Mouse (Mus musculus) embryonic facial prominence, embryonic 11.5 days (tissue): Measurements from ENCODE around the gene Gm20388. TPM values are rescaled to one million over a fixed set of nuclear protein-coding genes. Genes with fewer than 3 reads are reported as not detected.

Experiments used
- ATAC-seq: fragments of 200-750 bp; cut with Nextera tagmentation; replicated peaks from 2 replicates; pipeline ENCODE4 v1.8.0; 2017; ENCODE audit warnings: low read depth; ENCODE audit not compliant: insufficient number of reproducible peaks, low FRiP score, low TSS enrichment
- DNase-seq: peaks from one replicate; pipeline ENCODE4 v3.0.0-alpha.2; 2015; ENCODE audit warnings: low spot score
- H3K27ac ChIP-seq: fragments of 300-500 bp; sonication (generic); replicated peaks from 2 replicates; pipeline ENCODE4 v1.5.1; 2014; ENCODE audit warnings: mild to moderate bottlenecking, low read depth, low read length, control low read depth
- H3K27me3 ChIP-seq: fragments of 300-500 bp; sonication (generic); 2 replicates; pipeline ENCODE4 v1.6.1; 2014; ENCODE audit warnings: mild to moderate bottlenecking, low read length, moderate library complexity, mixed read lengths; ENCODE audit not compliant: control insufficient read depth, insufficient read depth
- H3K36me3 ChIP-seq: fragments of 300-500 bp; sonication (generic); replicated peaks from 2 replicates; pipeline ENCODE4 v1.6.1; 2014; ENCODE audit warnings: low read depth, mild to moderate bottlenecking, low read length, moderate library complexity, mixed read lengths; ENCODE audit not compliant: control insufficient read depth, insufficient read depth
- H3K4me1 ChIP-seq: fragments of 300-500 bp; sonication (generic); 2 replicates; pipeline ENCODE4 v1.6.1; 2014; ENCODE audit warnings: low read length, mixed read lengths; ENCODE audit not compliant: control insufficient read depth, insufficient read depth
- H3K4me2 ChIP-seq: fragments of 300-500 bp; sonication (generic); 2 replicates; pipeline ENCODE4 v1.6.1; 2014; ENCODE audit warnings: low read depth, mild to moderate bottlenecking, control low read depth, low read length, moderate library complexity
- H3K4me3 ChIP-seq: fragments of 300-500 bp; sonication (generic); 2 replicates; pipeline ENCODE4 v1.5.1; 2014; ENCODE audit warnings: low read depth, low read length, control low read depth
- H3K9ac ChIP-seq: fragments of 300-500 bp; sonication (generic); replicated peaks from 2 replicates; pipeline ENCODE4 v1.6.1; 2014; ENCODE audit warnings: mild to moderate bottlenecking, control low read depth, low read length
- H3K9me3 ChIP-seq: fragments of 300-500 bp; sonication (generic); replicated peaks from 2 replicates; pipeline ENCODE4 v1.6.1; 2016; ENCODE audit warnings: mild to moderate bottlenecking, low read length, inconsistent platforms, mixed read lengths; ENCODE audit not compliant: control insufficient read depth
- WGBS: fragments of 180-500 bp; shearing (Covaris S2); extraction: QIAGEN DNeasy Blood & Tissue Kit; methylation state at CpG from one replicate; pipeline ENCODE4 v1.1.7; 2014; 5-methylcytosine and 5-hydroxymethylcytosine counted together
- polyA plus RNA-seq: library from polyadenylated mRNA; unstranded; fragments of >200 nt; fragmentation: Nextera tagmentation; extraction: Ambion mirVana; gene quantifications from 2 replicates; pipeline ENCODE4 v1.2.1, GENCODE M21; 2014

The Gm20388 gene
- polyA plus RNA-seq, 1 experiment from 2014 or later: 3.1 TPM

- no peaks in the 10 kb centered on the region for H3K36me3 ChIP-seq
- ATAC-seq (peak; percentile 69), DNase-seq (peak; percentile 77)
- 7% methylated on average over 9 of the region's 9 CpGs for WGBS
- no peak overlapping the region for H3K4me3 ChIP-seq
- H3K27ac ChIP-seq: peak overlapping the region; percentile 41
- no peak overlapping the region for H3K4me2 ChIP-seq
- no peaks in the 10 kb centered on the region for H3K9me3 ChIP-seq
- peaks cover 26% of the 10 kb centered on the region for H3K4me1 ChIP-seq
- H3K27me3 ChIP-seq: no peaks in the 10 kb centered on the region
- H3K9ac ChIP-seq: no peak overlapping the region
Measured at GRCm38 (mm10) chr8:120407701-120408240, 497.1 kb downstream of the Gm20388 start.

DNA sequence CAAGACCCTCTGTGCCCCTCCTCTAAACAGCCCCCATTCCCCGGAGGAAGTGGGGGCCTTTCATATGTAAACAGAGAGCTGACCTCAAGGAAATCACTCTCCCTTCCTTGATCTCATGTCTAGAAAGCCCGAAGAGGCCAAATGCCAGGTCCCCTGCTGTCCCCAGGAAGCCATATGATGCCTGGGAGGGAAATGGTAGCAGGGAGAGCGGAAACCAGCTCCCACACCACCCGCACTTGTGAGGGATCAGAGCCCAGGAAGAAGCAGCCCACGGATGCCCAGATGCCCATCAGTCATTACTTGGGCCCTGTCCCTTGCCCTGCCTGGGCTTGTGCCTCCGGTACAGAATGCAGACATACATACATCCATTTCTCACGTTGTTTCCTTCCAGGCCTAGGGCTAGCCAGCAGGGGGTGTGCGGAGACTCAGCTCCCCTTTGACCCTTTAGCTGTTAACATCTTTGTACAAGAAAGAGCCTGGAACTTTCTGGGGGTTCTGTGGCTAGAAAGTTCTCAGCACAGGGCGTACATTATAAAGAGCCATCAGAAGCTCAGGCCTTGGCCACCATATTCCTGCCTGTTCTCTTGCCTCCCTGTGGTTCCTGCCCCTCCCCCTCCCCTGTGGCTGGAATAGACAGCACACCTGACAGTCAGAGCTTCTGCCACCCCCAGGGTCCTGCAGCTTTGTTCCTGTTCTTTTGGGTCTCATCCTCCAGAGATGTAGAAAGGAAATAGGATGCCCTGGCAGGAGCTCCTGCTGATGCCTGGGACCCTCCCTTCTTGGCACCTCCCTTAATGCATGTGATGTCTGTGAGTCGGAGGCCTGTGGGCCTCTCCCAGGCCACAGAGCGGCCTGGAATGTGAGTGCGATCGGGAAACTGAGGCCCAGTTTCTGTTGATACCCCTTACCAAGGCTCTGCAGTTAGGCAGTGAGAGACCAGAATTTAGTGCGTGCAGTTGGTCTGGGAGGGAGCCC, 497.9 kb downstream of the Gm20388 start:
- no peak overlapping the region for H3K4me3 ChIP-seq

DNA sequence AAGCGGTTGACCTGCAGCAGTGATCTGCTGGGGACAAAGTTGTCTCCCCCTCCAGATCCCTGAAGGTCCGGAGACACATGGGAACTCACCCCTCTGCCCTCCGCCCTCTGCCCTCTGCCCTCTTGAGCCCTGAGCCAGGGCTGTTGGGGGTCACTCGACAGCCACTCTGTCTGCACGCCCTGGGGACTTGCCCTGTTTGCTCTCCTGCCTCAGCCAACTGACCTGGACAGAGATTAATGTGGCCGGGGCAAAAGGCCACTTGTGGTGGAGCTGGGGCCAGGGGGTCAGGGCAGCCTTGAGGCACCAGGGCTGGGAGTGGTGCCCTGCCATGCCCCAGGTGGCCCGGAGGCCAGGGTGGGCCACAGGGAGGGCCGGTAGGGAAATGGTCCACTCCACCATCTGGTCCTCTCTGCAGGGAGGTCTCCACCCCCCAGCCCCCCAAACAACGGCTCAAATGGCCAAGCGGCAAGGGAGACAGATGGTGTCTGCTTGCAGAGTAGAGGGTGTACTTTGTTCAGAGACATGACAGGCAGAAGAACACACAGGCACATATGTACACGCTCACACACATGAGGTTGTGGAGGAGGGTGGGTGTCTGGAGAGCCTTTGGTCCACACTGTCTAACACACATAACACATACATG, 498.9 kb downstream of the Gm20388 start:
- Histone ChIP-seq H3K4me2 (no peak overlapping the region), H3K27me3 (no peaks in the 10 kb centered on the region), H3K9me3 (no peaks in the 10 kb centered on the region), H3K27ac (no peak overlapping the region), H3K4me1 (peaks cover 26% of the 10 kb centered on the region), H3K36me3 (no peaks in the 10 kb centered on the region), H3K4me3 (no peak overlapping the region), H3K9ac (no peak overlapping the region)
- DNase-seq: no peak
- WGBS: 24% methylated on average over 11 of the region's 11 CpGs
- no peak for ATAC-seq

More for the DNA sequence above, 497.9 kb downstream of the Gm20388 start:
- no peaks in the 10 kb centered on the region for H3K9me3 ChIP-seq
- DNase-seq (no peak), ATAC-seq (no peak)
- 23% methylated on average over 14 of the region's 14 CpGs for WGBS
- H3K36me3 ChIP-seq: no peaks in the 10 kb centered on the region
- peaks cover 26% of the 10 kb centered on the region for H3K4me1 ChIP-seq
- no peak overlapping the region for H3K4me2 ChIP-seq
- no peaks in the 10 kb centered on the region for H3K27me3 ChIP-seq
- peak overlapping the region; percentile 41 for H3K27ac ChIP-seq
- H3K9ac ChIP-seq: no peak overlapping the region

DNA sequence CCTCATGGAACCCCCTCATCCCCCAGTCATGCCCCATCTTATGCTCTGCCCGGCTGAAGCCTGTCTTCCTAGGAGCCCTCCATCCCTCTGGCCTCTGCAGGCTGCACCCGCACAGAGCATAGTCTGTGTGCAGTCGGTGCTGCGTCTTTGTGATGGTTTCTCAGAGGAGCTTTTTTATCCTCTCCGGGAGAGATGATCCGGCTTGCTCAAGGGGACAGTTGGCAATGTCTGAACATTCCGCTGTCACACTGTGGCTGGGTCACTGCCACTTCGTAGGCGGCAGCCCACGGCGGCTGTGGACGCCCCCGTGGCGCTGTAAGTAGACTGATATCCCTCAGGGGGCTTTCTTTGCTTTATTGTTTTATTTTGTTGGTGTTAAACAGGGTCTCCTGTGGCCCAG, 500.4 kb downstream of the Gm20388 start:
- H3K4me1 ChIP-seq: peaks cover 31% of the 10 kb centered on the region
- H3K9me3 ChIP-seq: no peaks in the 10 kb centered on the region
- no peaks in the 10 kb centered on the region for H3K36me3 ChIP-seq
- no peak for ATAC-seq
- H3K27ac ChIP-seq: no peak overlapping the region
- no peak for DNase-seq
- no peaks in the 10 kb centered on the region for H3K27me3 ChIP-seq
- H3K9ac ChIP-seq: no peak overlapping the region
- WGBS: 52% methylated on average over 14 of the region's 14 CpGs
- H3K4me2 ChIP-seq: no peak overlapping the region
- no peak overlapping the region for H3K4me3 ChIP-seq

DNA sequence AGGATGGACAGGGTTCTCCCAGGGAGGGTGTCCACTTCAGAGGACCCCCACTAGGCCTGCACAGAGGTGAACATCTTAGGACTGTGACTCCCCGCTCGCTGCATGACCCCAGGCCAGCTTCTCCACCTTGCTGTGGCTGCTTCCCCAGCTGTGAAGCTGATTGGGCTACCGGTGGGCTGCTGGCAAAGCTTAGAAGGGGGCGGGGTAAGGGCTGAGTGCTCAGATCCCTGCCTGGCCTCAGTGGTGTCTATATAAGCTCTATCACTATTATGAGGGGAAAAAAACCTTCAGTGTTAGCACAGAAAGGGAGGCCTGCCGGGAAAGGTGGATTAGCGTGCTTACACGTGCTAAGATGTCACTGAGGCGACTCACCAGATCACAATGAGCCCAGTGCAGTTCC, 501.2 kb downstream of the Gm20388 start:
- Histone ChIP-seq H3K27me3 (no peaks in the 10 kb centered on the region), H3K27ac (no peak overlapping the region), H3K9ac (no peak overlapping the region)

DNA sequence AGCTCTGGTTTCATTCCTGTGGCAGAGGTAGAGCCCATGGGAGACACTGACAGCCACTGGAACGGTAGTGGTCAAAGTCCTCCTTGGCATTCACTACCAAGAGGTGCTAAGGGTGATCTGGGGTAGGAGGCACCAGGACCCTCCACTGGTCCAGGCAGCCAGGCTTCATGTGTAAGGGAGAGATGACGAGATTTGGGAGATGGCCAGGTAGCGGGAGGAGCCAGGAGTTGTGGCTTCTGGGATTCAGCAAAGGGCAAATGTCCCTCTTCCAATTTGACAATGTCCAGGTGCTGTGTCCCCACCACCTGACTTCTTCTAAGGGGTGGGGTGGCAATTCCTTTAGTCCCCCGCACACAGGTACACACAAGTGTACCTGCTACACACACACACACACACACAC, 501.7 kb downstream of the Gm20388 start:
- 84% methylated on average over 4 of the region's 4 CpGs for WGBS
- DNase-seq (no peak), ATAC-seq (no peak)
- no peaks in the 10 kb centered on the region for H3K36me3 ChIP-seq
- no peaks in the 10 kb centered on the region for H3K27me3 ChIP-seq
- no peak overlapping the region for H3K4me3 ChIP-seq
- H3K9me3 ChIP-seq: no peaks in the 10 kb centered on the region
- H3K27ac ChIP-seq: no peak overlapping the region; the same call in 1 of the 2 replicates
- H3K4me1 ChIP-seq: peaks cover 39% of the 10 kb centered on the region
- H3K9ac ChIP-seq: no peak overlapping the region
- no peak overlapping the region for H3K4me2 ChIP-seq

More for the DNA sequence above, 501.2 kb downstream of the Gm20388 start:
- H3K4me2 ChIP-seq: no peak overlapping the region
- no peak overlapping the region for H3K4me3 ChIP-seq
- ATAC-seq (no peak), DNase-seq (no peak)
- WGBS: 40% methylated on average over 8 of the region's 8 CpGs
- H3K36me3 ChIP-seq: no peaks in the 10 kb centered on the region
- no peaks in the 10 kb centered on the region for H3K9me3 ChIP-seq
- peaks cover 39% of the 10 kb centered on the region for H3K4me1 ChIP-seq

GRCm38 (mm10) chr8:120412911-120413625, 502.4 kb downstream of the Gm20388 start:
- no peak for DNase-seq
- no peaks in the 10 kb centered on the region for H3K27me3 ChIP-seq
- H3K9me3 ChIP-seq: no peaks in the 10 kb centered on the region
- H3K4me2 ChIP-seq: no peak overlapping the region
- no peak overlapping the region for H3K27ac ChIP-seq
- no peaks in the 10 kb centered on the region for H3K36me3 ChIP-seq
- 77% methylated on average over 29 of the region's 29 CpGs for WGBS
- 0 out of 2 replicates have a peak overlapping the region, but pooled peaks have one; percentile 6 for H3K9ac ChIP-seq
- H3K4me1 ChIP-seq: peaks cover 39% of the 10 kb centered on the region
- no peak overlapping the region for H3K4me3 ChIP-seq
- ATAC-seq: no peak
